Mouse (Mus musculus): ENCODE results near the gene Ptpru. TPM values are rescaled to one million over a fixed set of nuclear protein-coding genes. Genes with fewer than 3 reads are reported as not detected.

The Ptpru gene
- polyA plus RNA-seq, 1 experiment, result 5.4 TPM

- H3K27me3 ChIP-seq (ENCODE audit: control insufficient read depth, insufficient read depth, low read length), result no peaks in the 10 kb centered on the region
- TF ChIP-seq POLR2A (IDR thresholded peaks at IDR 0.05; ENCODE audit: low read depth, low read length), result no peak
- TF ChIP-seq CTCF (IDR thresholded peaks at IDR 0.05; ENCODE audit: extremely low read depth, insufficient read length, insufficient replicate concordance, low read depth, low read length), result no peak
- no peak overlapping the region for H3K4me3 ChIP-seq (ENCODE audit: low read depth, low read length)
- H3K4me1 ChIP-seq (ENCODE audit: control insufficient read depth, insufficient read depth, insufficient read length, low read length), result no peaks in the 10 kb centered on the region; the same call in 1 of the 2 replicates
- H3K27ac ChIP-seq (ENCODE audit: insufficient read depth, low read depth, low read length), result peak overlapping the region; percentile 56
- no peaks in the 10 kb centered on the region for H3K36me3 ChIP-seq (ENCODE audit: control insufficient read depth, insufficient read depth, low read length)
- WGBS, result 49% methylated on average over 13 of the region's 13 CpGs
These were observed 95.1 kb downstream of the Ptpru start for GRCm38 (mm10) chr4:131743031-131743430.

DNA sequence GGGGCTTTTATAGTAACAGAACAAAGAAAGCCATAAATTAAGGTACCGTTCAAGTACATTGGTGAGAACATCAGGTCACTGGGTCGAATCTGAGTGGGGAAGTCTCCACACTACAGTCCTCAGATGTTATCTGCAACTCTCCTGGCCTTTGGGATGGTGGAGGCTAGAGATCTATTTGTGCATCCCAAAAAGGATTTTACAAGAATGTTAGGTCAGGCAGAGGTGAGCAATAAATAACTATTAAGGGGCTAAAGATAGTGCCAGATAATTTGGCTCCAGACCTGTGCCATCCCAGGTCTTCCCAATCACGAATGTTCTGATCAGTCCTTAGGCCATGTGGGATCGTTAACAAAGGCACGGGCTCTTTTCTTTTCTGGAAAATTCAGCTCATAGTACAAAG is 97.5 kb downstream of the Ptpru start:
- Histone ChIP-seq H3K4me1 (ENCODE audit: control insufficient read depth, insufficient read depth, insufficient read length, low read length) (no peaks in the 10 kb centered on the region; the same call in 1 of the 2 replicates), H3K27ac (ENCODE audit: insufficient read depth, low read depth, low read length) (no peak overlapping the region), H3K4me3 (ENCODE audit: low read depth, low read length) (no peak overlapping the region), H3K27me3 (ENCODE audit: control insufficient read depth, insufficient read depth, low read length) (no peaks in the 10 kb centered on the region), H3K36me3 (ENCODE audit: control insufficient read depth, insufficient read depth, low read length) (no peaks in the 10 kb centered on the region)
- WGBS, result 68% methylated on average over 5 of the region's 5 CpGs
- TF ChIP-seq CTCF (IDR thresholded peaks at IDR 0.05; ENCODE audit: extremely low read depth, insufficient read length, insufficient replicate concordance, low read depth, low read length) (no peak), POLR2A (IDR thresholded peaks at IDR 0.05; ENCODE audit: low read depth, low read length) (no peak)

- Histone ChIP-seq H3K4me3 (ENCODE audit: low read depth, low read length) (no peak overlapping the region), H3K36me3 (ENCODE audit: control insufficient read depth, insufficient read depth, low read length) (no peaks in the 10 kb centered on the region), H3K27ac (ENCODE audit: insufficient read depth, low read depth, low read length) (no peak overlapping the region), H3K27me3 (ENCODE audit: control insufficient read depth, insufficient read depth, low read length) (no peaks in the 10 kb centered on the region), H3K4me1 (ENCODE audit: control insufficient read depth, insufficient read depth, insufficient read length, low read length) (no peaks in the 10 kb centered on the region)
- TF ChIP-seq POLR2A (IDR thresholded peaks at IDR 0.05; ENCODE audit: low read depth, low read length), result no peak
- TF ChIP-seq CTCF (IDR thresholded peaks at IDR 0.05; ENCODE audit: extremely low read depth, insufficient read length, insufficient replicate concordance, low read depth, low read length), result no peak
- WGBS, result 41% methylated on average over 7 of the region's 7 CpGs
These were observed 109.5 kb downstream of the Ptpru start for GRCm38 (mm10) chr4:131728628-131729027.

DNA sequence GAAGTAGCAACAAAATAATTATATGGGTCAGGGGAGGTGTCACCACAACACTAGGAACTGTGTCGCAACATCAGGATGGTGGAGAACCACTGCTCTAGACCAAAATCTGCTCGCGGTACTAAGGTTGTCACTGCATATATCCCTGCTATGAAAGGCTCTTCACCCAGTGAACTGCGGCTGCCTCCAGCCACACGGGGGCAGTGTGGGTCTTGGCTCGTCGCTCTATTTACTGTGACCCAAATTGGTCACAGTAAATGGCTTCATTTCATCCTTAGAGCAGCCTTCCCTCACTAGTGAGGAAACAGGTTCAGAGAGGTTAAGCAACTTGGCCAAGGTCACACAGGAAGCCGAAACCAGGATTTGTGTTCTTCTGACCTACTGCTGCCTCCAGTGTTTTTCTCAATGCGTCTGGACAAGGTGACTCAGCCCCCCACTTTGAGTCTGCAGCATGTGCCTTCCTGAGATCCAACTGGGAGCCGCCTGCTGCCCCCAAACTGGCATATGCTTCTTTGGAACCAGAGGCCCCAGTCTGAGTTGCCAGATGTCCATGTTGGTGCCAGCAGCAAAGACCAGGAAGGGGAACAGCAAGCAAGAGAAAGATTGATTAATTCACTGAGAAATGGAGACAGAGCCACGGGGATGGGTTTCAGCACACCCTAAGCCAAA is 114.5 kb downstream of the Ptpru start:
- no peaks in the 10 kb centered on the region for H3K27me3 ChIP-seq (ENCODE audit: control insufficient read depth, insufficient read depth, low read length)
- H3K4me1 ChIP-seq (ENCODE audit: control insufficient read depth, insufficient read depth, insufficient read length, low read length), result peaks cover 6% of the 10 kb centered on the region; the same call in 1 of the 2 replicates
- H3K36me3 ChIP-seq (ENCODE audit: control insufficient read depth, insufficient read depth, low read length), result no peaks in the 10 kb centered on the region
- WGBS, result 57% methylated on average over 11 of the region's 11 CpGs
- H3K4me3 ChIP-seq (ENCODE audit: low read depth, low read length), result no peak overlapping the region
- TF ChIP-seq CTCF (IDR thresholded peaks at IDR 0.05; ENCODE audit: extremely low read depth, insufficient read length, insufficient replicate concordance, low read depth, low read length) (peak; percentile 59; the same call in 1 of the 2 replicates), POLR2A (IDR thresholded peaks at IDR 0.05; ENCODE audit: low read depth, low read length) (no peak)
- H3K27ac ChIP-seq (ENCODE audit: insufficient read depth, low read depth, low read length), result no peak overlapping the region

- H3K27me3 ChIP-seq (ENCODE audit: control insufficient read depth, insufficient read depth, low read length), result no peaks in the 10 kb centered on the region
- TF ChIP-seq CTCF (IDR thresholded peaks at IDR 0.05; ENCODE audit: extremely low read depth, insufficient read length, insufficient replicate concordance, low read depth, low read length), result no peak
- TF ChIP-seq POLR2A (IDR thresholded peaks at IDR 0.05; ENCODE audit: low read depth, low read length), result no peak
- no peaks in the 10 kb centered on the region for H3K36me3 ChIP-seq (ENCODE audit: control insufficient read depth, insufficient read depth, low read length)
- H3K4me3 ChIP-seq (ENCODE audit: low read depth, low read length), result no peak overlapping the region
- 15% methylated on average over 8 of the region's 8 CpGs for WGBS
- no peak overlapping the region for H3K27ac ChIP-seq (ENCODE audit: insufficient read depth, low read depth, low read length)
- H3K4me1 ChIP-seq (ENCODE audit: control insufficient read depth, insufficient read depth, insufficient read length, low read length), result peaks cover 6% of the 10 kb centered on the region; the same call in 1 of the 2 replicates
These were observed 115.8 kb downstream of the Ptpru start for GRCm38 (mm10) chr4:131722121-131722841.

DNA sequence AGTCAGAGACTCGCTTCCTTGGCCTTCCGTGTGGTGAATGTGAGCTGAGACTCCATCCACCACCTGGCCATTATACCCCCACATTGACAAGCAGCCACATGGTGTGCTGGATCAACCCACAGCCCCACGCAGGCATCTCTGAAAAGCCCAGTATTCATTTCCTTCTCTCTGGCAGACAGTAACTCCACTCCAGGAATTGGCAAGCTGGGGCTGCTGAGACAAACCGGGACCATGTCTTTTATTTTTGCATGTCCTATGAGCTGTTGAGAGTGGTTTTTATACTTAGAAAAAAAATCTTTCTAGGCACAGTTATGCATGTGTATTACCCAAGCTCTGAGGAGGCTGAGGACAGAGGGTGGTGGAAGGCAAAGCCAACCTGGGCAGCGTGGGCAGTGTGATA is 118.9 kb downstream of the Ptpru start:
- Histone ChIP-seq H3K27me3 (ENCODE audit: control insufficient read depth, insufficient read depth, low read length) (no peaks in the 10 kb centered on the region), H3K27ac (ENCODE audit: insufficient read depth, low read depth, low read length) (no peak overlapping the region), H3K4me3 (ENCODE audit: low read depth, low read length) (no peak overlapping the region), H3K36me3 (ENCODE audit: control insufficient read depth, insufficient read depth, low read length) (no peaks in the 10 kb centered on the region), H3K4me1 (ENCODE audit: control insufficient read depth, insufficient read depth, insufficient read length, low read length) (peaks cover 6% of the 10 kb centered on the region; the same call in 1 of the 2 replicates)
- 81% methylated on average over 5 of the region's 5 CpGs for WGBS
- TF ChIP-seq CTCF (IDR thresholded peaks at IDR 0.05; ENCODE audit: extremely low read depth, insufficient read length, insufficient replicate concordance, low read depth, low read length) (no peak), POLR2A (IDR thresholded peaks at IDR 0.05; ENCODE audit: low read depth, low read length) (no peak)

Other genes with a start within 250 kb of the Ptpru start
- gene Mecr, start 5.2 kb upstream of the Ptpru start, polyA plus RNA-seq (2012; rRNA removed), result 20.9 and 23.1 TPM in 2 replicates
- gene Srsf4, start 35.3 kb upstream of the Ptpru start, polyA plus RNA-seq (2012; rRNA removed), result 16.3 and 31.5 TPM in 2 replicates
- gene Tmem200b, start 83.5 kb upstream of the Ptpru start, polyA plus RNA-seq (2012; rRNA removed), result 9.1 and 10.4 TPM in 2 replicates
- 0.06 TPM in 2 replicates for gene Gm10300, start 236.4 kb upstream of the Ptpru start, polyA plus RNA-seq (2012; rRNA removed)
- gene Epb41, start 237.0 kb upstream of the Ptpru start, polyA plus RNA-seq (2012; rRNA removed), result 11.1 and 15.7 TPM in 2 replicates